ENCODE assay signal across 7 mouse cellular contexts in the genomic region with DNA sequence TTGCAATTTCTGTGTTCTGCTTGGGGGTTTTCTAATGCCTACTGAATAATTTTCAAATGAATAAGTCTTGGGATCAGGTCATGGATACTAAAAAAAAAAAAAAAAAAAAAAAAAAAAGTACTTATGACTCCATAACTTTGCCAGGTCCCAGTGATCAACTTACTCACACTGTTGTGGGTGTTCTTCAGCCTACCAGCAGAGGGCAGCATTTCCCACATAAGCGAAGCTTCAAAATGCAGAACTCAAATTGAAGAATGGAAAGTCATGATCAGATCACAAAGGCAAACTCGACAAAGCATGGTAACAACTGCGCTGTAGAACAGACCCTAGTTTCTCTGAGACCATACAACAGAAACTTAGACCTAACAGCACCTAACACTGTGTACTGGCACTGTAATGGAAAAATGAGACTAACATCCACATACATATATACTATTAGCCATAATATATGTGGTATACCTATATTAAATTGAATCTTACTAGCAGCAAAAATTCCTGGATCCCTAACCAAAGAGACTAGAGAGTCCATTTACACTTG.
DNase-seq lines count a peak whose midpoint lies in the region; ATAC-seq and TF ChIP-seq lines count a peak whose summit lies in the region.

No protein-coding gene starts in this region.

- peak; percentile 87 for TF ChIP-seq CTCF in Patski (IDR thresholded peaks at IDR 0.05)
- TF ChIP-seq CTCF in left cerebral cortex, adult 2 months (IDR thresholded peaks at IDR 0.05), result peak; percentile 90

- H3K27me3 ChIP-seq in Patski, result no peaks in the 10 kb centered on the region
- H3K27me3 ChIP-seq in forebrain, embryonic 15.5 days, result no peaks in the 10 kb centered on the region
- no peaks in the 10 kb centered on the region for H3K27me3 ChIP-seq in hindbrain, embryonic 11.5 days (ENCODE audit: control insufficient read depth, insufficient read depth, low read length)
- H3K27me3 ChIP-seq in midbrain, embryonic 14.5 days (ENCODE audit: control insufficient read depth, insufficient read depth, low read length), result no peaks in the 10 kb centered on the region

- 0 out of 2 replicates have a peak, but pooled peaks cover 2% of the 10 kb centered on the region for H3K4me1 ChIP-seq in forebrain, embryonic 15.5 days
- no peaks in the 10 kb centered on the region for H3K4me1 ChIP-seq in hindbrain, embryonic 11.5 days (replicated peaks; ENCODE audit: control insufficient read depth, insufficient read depth, low read length)
- H3K4me1 ChIP-seq in midbrain, embryonic 14.5 days (ENCODE audit: control insufficient read depth, insufficient read depth, low read length), result no peaks in the 10 kb centered on the region

- intact Hi-C loops in left cerebral cortex, adult 2 months (cut with DNase I), result loop anchor here (1.0 to 2.0 kb wide), 2 partner anchors 67 to 200 kb away; a partner anchor contains a TSS

- WGBS in forebrain, embryonic 15.5 days, result 5% methylated on average over 3 of the region's 3 CpGs
- WGBS in hindbrain, embryonic 11.5 days, result 26% methylated on average over 3 of the region's 3 CpGs
- WGBS in midbrain, embryonic 14.5 days, result 8% methylated on average over 3 of the region's 3 CpGs

- H3K9me3 ChIP-seq in forebrain, embryonic 15.5 days, result no peaks in the 10 kb centered on the region
- no peaks in the 10 kb centered on the region for H3K9me3 ChIP-seq in hindbrain, embryonic 11.5 days (ENCODE audit: control insufficient read depth, low read length)
- H3K9me3 ChIP-seq in midbrain, embryonic 14.5 days (ENCODE audit: control insufficient read depth, low read length), result no peaks in the 10 kb centered on the region

- no peak for ATAC-seq in Patski
- peak; percentile 64; the same call in 1 of the 2 replicates for ATAC-seq in cerebellum, adult (ENCODE audit: insufficient number of reproducible peaks, low FRiP score, low TSS enrichment)
- peak; percentile 68 for ATAC-seq in forebrain, embryonic 15.5 days (replicated peaks)
- ATAC-seq in hindbrain, embryonic 11.5 days (ENCODE audit: low FRiP score), result 0 out of 2 replicates have a peak, but pooled peaks have one; percentile 43
- ATAC-seq in midbrain, embryonic 14.5 days (ENCODE audit: low FRiP score, low TSS enrichment), result peak; percentile 31; the same call in 1 of the 2 replicates

- no peaks in the 10 kb centered on the region for H3K36me3 ChIP-seq in forebrain, embryonic 15.5 days
- H3K36me3 ChIP-seq in hindbrain, embryonic 11.5 days (ENCODE audit: control insufficient read depth, insufficient read depth, low read length), result no peaks in the 10 kb centered on the region
- H3K36me3 ChIP-seq in midbrain, embryonic 14.5 days (ENCODE audit: control insufficient read depth, insufficient read depth, low read length), result no peaks in the 10 kb centered on the region

- in situ Hi-C loops in Patski (cut with MboI; ENCODE audit: low pct_unique_long_range_greater_than_20kb), result loop anchor here (5.0 kb wide), 2 partner anchors 65 to 200 kb away; a partner anchor contains a TSS

- DNase-seq in Patski (ENCODE audit: low read depth, low spot score), result peak; percentile 20
- peak; percentile 80 for DNase-seq in hindbrain, embryonic 11.5 days (ENCODE audit: low spot score)
- DNase-seq in left cerebral cortex, adult 2 months (ENCODE audit: extremely low spot score in 1 of 2, low spot score in 2 of 2), result peak; percentile 51 to 70
- DNase-seq in midbrain, embryonic 14.5 days, result peak; percentile 92
- peak; percentile 27 for DNase-seq in spleen, adult 12 weeks (ENCODE audit: low spot score)

- H3K4me3 ChIP-seq in forebrain, embryonic 15.5 days, result no peak overlapping the region
- H3K4me3 ChIP-seq in hindbrain, embryonic 11.5 days (ENCODE audit: low read depth, low read length), result no peak overlapping the region
- no peak overlapping the region for H3K4me3 ChIP-seq in left cerebral cortex, adult 2 months
- no peak overlapping the region for H3K4me3 ChIP-seq in midbrain, embryonic 14.5 days (replicated peaks; ENCODE audit: low read depth, low read length)

- CTCF ChIA-PET in Patski (lab: Charles Lee), result interaction anchor here (0.7 to 4.6 kb wide), 13 partner anchors 9 to 1145 kb away, joined by 3 to 41 read pairs (median 4); no protein-coding TSS in a partner anchor

- no peak overlapping the region for H3K9ac ChIP-seq in forebrain, embryonic 15.5 days (replicated peaks)
- no peak overlapping the region for H3K9ac ChIP-seq in hindbrain, embryonic 11.5 days (ENCODE audit: low read depth, low read length)
- no peak overlapping the region for H3K9ac ChIP-seq in midbrain, embryonic 14.5 days (replicated peaks; ENCODE audit: low read length)

- H3K4me2 ChIP-seq in forebrain, embryonic 15.5 days (replicated peaks), result no peak overlapping the region
- H3K4me2 ChIP-seq in hindbrain, embryonic 11.5 days (replicated peaks; ENCODE audit: low read depth, low read length), result no peak overlapping the region
- H3K4me2 ChIP-seq in midbrain, embryonic 14.5 days (ENCODE audit: low read length), result peak overlapping the region; percentile 27; the same call in 1 of the 2 replicates

- H3K27ac ChIP-seq in forebrain, embryonic 15.5 days (replicated peaks), result no peak overlapping the region
- H3K27ac ChIP-seq in hindbrain, embryonic 11.5 days (ENCODE audit: low read depth, low read length), result no peak overlapping the region
- H3K27ac ChIP-seq in left cerebral cortex, adult 2 months, result no peak overlapping the region
- H3K27ac ChIP-seq in midbrain, embryonic 14.5 days (replicated peaks; ENCODE audit: low read depth, low read length), result no peak overlapping the region

- POLR2A ChIA-PET in Patski (lab: Charles Lee), result interaction anchor here (0.7 to 1.6 kb wide), 3 partner anchors 26 to 69 kb away, joined by 3 to 14 read pairs (median 7); no protein-coding TSS in a partner anchor

Comparison
In these comparisons a context has a peak if more than half of its experiments do, and no peak if none do; other contexts are left out.
1. DNase-seq: peak in every context shown above with its lines; median percentile 92 in midbrain, embryonic 14.5 days; 80 in hindbrain, embryonic 11.5 days; 60 in left cerebral cortex, adult 2 months; 27 in spleen, adult 12 weeks; 20 in Patski.